Mouse (Mus musculus): ENCODE measurements at regions not wholly inside any gene's neighbourhood (a gene's known extent, or its start where the extent isn't known, plus 50 kb on each side); places are given as distances from the start of the nearest gene placed in this dataset.

GRCm38 (mm10) chr13:25333803-25334202 lies 63.5 kb upstream of the Nrsn1 start:
- DNase-seq (ENCODE audit: inconsistent ontology term), result no peak
